Mouse (Mus musculus) regulatory T cell (primary cell): ENCODE measurements around the gene Flt4.

Experiments
- in situ Hi-C: fragments of 300-600 bp; cut with MboI, MseI; formaldehyde crosslinking; loops from one replicate; pipeline ENCODE4 v1.15.1; 2025; ENCODE audit warnings: high pct_unique_total_duplicates

Gene Flt4

DNA sequence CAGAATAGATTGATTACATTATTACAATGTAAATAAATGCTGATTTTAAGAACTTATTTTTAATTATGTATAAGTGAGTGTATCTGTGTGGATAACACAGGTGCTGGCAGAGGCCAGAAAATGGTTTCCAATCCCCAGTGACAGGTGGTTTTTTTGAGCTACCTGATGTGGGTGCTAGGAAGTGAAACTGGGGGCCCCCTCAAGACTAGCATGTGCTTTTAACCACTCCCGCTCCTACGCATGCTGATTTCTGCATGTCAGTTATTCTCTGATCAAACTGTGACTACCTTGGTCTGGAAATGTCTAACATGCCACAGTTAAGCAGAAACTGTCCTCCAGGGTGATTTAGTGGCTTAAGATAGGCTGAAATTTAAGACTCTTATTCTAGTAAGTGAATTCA, 87.4 kb downstream of the Flt4 start:
- in situ Hi-C loops = no loop called here

DNA sequence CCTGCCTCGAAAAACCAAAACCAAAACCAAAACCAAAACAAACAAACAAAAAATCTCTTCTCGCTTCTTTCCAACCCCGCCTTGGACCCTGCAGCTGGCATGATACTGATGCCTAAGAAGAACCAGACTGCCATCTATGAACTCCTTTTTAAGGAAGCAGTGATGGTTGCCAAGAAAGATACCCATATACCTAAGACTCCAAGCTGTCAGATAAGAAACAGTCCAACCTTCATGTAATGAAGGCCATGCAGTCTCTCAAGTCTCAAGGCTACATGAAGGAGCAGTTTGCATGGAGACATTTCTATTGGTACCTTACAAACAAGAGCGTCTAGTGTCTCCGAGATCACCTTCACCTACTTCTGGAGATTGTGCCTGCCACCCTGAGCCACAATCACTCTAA, 88.7 kb downstream of the Flt4 start:
- in situ Hi-C loops = no loop called here

DNA sequence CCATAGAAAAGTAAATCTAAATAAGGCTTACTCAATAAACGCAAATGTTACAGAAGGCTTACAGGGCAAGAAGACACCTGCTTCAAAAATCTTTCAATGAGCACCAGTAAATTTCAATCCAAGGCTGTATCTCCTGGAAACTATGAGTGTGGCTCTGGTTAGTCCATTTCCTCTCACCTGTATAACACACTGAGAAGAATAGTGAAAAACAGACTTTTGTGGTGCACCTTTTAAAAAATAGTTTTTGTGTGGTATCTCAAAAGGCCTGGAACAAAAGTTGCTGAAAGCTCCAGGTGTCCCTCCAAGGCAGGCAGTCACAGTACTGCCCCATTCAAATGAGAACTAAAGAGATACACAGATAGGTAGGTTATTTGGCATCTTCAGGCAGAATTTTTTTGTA, 90.0 kb downstream of the Flt4 start:
- in situ Hi-C loops = no loop called here

DNA sequence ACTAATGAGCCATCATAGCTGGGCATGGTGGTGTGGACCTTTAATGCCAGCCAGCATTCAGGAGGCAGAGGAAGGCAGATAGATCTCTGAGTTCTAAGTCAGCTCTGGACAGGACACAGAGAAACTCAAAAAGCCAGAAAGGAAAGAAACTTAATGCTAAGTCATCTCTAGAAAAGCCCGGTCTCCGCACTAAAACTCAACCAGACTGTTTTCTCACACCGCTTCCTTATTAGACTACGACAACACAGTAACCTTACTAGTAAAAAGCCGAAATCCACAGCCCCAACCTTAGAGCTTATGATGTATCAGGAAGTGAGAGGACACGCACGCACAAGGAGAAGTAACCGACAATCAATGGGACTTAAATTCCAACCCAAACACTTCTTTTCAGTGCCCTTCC, 93.0 kb downstream of the Flt4 start:
- in situ Hi-C loops = loop anchor here (25.0 kb wide), 1 partner anchor 865 kb away; the partner anchor contains the start of genes Gm12184 and Trim7
